Mouse (Mus musculus): ENCODE results near the gene Tbc1d22a.

DNA sequence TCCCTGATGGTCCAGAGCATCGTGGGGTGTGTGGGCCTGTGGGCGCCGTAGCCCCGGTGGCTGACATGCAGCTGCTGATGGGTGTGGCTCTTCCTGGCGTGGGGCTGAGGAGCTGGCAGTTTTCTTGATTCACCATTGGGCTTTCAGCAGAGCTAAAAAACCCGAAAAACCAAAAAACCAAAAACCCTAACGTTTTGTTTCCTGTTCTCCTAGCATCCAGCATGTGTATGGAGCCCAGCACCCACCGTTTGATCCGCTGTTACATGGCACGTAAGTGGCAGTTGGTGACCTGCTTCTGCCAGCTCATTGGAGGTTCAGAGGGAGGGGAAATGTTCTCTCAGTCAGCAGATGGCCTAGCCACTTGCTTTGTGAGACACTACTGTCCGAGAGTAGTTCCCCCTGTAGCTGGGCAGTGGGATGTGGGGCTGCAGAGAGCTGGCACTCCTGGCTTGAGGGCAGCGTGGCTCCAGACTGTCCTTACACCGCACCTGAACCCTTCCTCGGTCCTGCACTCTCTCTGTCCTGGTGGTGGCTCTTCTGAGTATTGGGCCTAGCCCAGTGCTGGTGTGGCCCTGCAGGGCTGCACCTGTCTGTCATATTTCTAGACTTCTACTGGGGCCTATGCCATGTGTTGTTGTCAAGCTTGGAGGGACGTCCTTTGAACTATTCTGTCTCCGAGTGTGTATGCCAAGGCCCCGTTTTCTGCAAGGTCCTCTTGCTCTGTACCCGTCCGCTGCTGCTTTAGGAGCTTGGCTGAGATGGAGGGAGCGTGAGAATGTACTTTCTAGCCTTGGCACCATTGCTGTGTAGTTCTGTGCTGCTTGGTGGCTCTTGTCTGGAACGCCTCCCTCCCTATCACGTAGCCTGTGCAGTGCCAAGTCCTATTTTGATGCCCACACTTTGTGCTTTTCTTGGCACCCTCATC is 20.5 kb downstream of the Tbc1d22a start:
- TF ChIP-seq CTCF (IDR thresholded peaks at IDR 0.05; ENCODE audit: insufficient read depth, low read length) (no peak), POLR2A (IDR thresholded peaks at IDR 0.05; ENCODE audit: borderline replicate concordance, extremely low read depth, low read depth, low read length) (no peak)
